Mouse (Mus musculus) hindlimb bud, embryonic 11.5 days (tissue): ENCODE results near the gene Il1r1.

Experiments used
- DNase-seq: peaks from one replicate; pipeline ENCODE4 v3.0.0-alpha.2; 2012; ENCODE audit warnings: low read depth, low spot score; ENCODE audit errors: extremely low spot score

Gene Il1r1

GRCm38 (mm10) chr1:40230336-40230735 is 5.5 kb downstream of the Il1r1 start:
- DNase-seq: no peak

DNA sequence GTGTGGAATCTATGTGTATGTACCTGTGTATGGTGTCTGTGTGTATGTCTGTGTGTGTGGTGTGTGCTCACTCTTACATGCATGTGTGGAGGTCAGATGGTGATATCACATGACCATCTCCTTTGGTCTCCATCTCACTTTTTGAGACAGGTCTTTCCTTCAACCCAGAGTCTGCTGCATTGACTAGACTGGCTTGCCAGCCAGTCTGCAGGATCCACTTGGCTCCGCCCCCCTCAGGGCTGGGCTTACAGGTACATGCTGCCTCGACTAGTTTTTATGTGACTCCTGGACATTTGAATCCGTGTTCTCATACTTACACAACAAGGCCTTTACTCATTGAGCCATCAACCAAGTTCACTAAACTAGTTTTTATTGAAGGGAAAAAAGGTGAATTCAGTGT is 6.2 kb downstream of the Il1r1 start:
- DNase-seq: no peak

DNA sequence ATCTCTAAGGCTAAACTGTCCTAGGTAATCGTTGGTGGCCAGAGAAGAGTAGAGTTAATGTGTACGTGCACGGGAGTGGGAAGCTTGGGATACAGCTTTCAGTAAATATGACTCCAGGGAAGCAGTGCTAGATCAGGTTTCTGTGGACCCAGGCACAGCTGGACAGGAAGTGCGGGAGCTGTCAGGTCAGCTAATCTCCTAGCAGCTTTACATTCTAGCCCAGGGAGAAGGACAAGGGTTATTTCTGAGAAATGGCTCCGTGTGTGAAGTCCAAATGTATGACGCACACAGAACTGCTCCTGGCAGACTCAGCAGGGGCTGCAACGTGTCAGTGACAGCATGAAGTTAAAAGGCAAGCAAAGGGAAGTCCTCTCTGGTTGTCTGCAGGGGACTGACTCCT is 8.3 kb downstream of the Il1r1 start:
- DNase-seq: no peak

DNA sequence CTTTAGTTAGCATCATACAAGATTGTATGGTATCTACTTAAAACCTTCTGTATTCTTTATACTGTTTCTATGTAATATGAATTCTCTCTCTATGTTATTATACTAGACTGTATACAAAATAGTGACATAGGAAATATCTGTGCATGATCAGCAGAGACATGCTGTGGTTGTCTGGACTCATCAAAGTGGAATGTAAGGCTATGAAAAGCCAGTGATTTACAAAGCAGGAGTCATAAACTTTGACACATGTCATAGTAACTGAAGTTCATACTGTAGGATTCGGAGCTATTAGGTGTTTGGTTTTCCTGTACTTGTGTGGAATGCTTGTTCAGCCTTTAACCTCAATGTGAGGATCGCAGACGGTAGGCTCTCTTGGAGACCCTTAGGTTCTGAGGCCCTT is 8.7 kb downstream of the Il1r1 start:
- DNase-seq: no peak

GRCm38 (mm10) chr1:40235597-40236249 is 10.8 kb downstream of the Il1r1 start:
- DNase-seq: no peak

- DNase-seq: no peak
Observed at GRCm38 (mm10) chr1:40236694-40237093, 11.8 kb downstream of the Il1r1 start.

- DNase-seq: no peak
Observed at GRCm38 (mm10) chr1:40237094-40237493, 12.2 kb downstream of the Il1r1 start.

- DNase-seq: no peak
Observed at GRCm38 (mm10) chr1:40240353-40241092, 15.6 kb downstream of the Il1r1 start.

DNA sequence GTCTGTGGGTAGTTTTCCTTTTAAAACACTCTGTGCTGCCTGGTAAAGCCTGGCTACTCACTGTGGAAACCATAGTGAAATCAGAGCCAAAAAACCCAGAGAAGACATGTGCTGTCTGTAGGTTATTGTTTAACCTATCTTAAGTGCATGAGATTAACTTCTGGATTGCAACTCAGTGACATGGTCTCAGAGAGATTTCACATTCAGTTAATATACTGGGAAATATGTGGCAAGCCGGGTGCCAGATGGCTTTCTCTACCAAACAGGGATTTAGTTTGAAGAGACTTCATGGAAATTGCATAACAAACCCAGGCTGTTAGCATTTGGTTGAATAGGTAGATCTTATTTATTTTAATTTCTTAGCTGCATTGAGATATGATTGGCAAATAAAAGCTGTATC is 17.8 kb downstream of the Il1r1 start:
- no peak for DNase-seq

- DNase-seq: peak; percentile 24
Observed at GRCm38 (mm10) chr1:40243561-40243998, 18.7 kb downstream of the Il1r1 start.

- no peak for DNase-seq
Observed at GRCm38 (mm10) chr1:40250425-40250824, 25.5 kb downstream of the Il1r1 start.

GRCm38 (mm10) chr1:40252507-40252906 is 27.6 kb downstream of the Il1r1 start:
- no peak for DNase-seq

- no peak for DNase-seq
Observed at GRCm38 (mm10) chr1:40253940-40254339, 29.1 kb downstream of the Il1r1 start.

DNA sequence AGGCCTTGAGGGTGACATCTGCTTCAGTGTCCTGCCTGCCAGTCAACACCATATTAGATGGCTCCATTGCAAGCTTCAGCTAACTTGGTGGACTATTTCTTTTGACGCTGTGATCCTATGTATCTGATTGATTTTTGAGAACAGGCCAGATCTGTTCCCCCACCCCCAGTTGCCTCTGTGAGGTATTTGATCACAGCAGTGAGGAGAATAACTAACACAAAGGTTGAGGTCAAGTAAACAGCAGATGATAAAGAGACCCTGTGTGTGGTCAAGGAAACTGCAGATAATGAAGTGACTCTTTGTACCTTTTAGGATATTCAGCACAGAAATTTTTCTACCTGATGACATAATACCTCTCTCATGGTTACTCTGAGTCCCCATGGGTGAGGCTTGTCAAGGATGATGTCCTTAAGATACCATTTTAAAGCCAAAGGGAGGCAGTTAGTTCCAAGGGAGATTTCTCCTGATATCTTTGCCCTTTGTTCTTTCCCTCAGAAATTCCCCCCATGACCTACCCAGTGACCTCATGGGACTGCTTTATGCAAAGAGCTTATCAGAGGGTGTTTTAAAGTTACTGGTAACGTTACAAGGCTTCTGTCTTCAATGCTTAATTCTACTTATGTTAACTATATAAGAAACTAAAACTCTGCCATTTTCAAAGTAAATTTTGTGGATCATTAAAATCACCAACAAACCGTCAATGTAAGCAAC is 29.6 kb downstream of the Il1r1 start:
- DNase-seq: no peak

- no peak for DNase-seq
Observed at GRCm38 (mm10) chr1:40262441-40263121, 37.7 kb downstream of the Il1r1 start.

GRCm38 (mm10) chr1:40263122-40263498 is 38.2 kb downstream of the Il1r1 start:
- no peak for DNase-seq

DNA sequence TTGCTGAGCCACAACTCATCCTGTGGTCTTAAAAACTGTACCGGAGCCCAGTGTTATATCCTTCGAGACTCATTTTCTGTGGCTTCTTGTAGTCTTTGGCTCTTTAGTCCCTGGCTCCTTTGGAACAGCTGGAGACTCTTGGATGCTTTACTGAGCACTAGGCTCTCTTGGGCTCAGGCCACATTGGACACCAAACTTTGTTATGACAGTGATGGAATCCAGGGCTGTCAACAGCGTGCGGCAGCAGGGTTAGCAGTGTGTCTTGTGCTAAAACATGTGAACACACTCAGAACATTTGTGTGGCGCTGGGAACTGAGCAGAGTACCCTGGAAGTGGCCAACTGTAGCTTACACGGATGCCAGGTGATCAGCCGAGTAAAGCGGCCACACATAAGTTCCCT is 38.8 kb downstream of the Il1r1 start:
- no peak for DNase-seq

GRCm38 (mm10) chr1:40265301-40265835 is 40.5 kb downstream of the Il1r1 start:
- no peak for DNase-seq

GRCm38 (mm10) chr1:40266431-40267260 is 41.8 kb downstream of the Il1r1 start:
- DNase-seq: peak; percentile 12

DNA sequence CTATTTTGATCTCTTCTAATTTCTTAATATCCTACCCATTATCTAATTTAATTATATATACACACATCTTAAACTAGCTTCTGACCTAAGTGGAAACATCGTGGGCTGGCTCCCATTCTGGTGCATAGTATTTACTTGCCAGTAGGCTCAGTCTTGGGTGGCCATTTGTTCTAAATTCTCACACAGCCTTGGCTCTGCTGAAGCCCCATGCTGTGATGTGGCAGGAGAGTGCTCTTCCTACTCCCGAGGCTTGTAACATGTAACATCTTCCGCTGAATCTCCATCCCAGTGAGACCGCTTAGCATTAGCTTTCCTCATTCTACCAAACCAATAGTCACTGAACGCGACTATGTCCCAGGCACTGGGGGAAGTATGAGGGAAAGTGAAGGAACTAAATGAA is 43.0 kb downstream of the Il1r1 start:
- DNase-seq: no peak
